Mouse (Mus musculus): ENCODE measurements at regions not wholly inside any gene's neighbourhood (a gene's known extent, or its start where the extent isn't known, plus 50 kb on each side); places are given as distances from the start of the nearest gene placed in this dataset.

- TF ChIP-seq CTCF (IDR thresholded peaks at IDR 0.05; ENCODE audit: control insufficient read depth, insufficient read depth, insufficient read length): no peak
- no peak for TF ChIP-seq MYOG (IDR thresholded peaks at IDR 0.05; ENCODE audit: control insufficient read depth, extremely low read depth, insufficient read length)
- no peak for TF ChIP-seq CEBPB (IDR thresholded peaks at IDR 0.05; ENCODE audit: low read depth)
- no peak for TF ChIP-seq MYOD1 (IDR thresholded peaks at IDR 0.05; ENCODE audit: control insufficient read depth, insufficient read length, low read depth)
- TF ChIP-seq MAX (IDR thresholded peaks at IDR 0.05): no peak
Observed at GRCm38 (mm10) chr7:90035396-90035795, 54.6 kb upstream of the Eed start.

All from C2C12 (cell line).